In the genomic region with DNA sequence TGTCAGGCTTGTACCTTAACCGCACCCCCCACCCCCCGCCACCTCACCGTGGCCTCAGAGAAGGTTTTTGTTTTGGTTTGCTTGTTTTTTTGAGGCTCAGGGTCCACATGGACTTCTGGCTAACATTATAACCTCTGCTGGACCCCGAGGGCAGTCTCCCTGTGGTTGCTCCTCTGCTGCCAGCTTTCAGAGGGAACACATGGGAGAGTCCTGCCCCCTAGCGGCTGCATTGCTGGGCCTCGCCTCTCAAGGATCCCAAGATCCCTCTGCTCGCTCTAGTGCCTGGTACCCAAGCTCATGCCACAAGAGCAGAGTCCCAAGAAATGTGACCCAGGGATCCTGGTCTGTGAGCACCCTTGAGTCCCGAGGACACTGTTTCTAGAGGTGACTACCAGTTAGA, we compare ENCODE assay signal across 8 mouse cellular contexts. TPM values are rescaled to one million over a fixed set of nuclear protein-coding genes. Genes with fewer than 3 reads are reported as not detected.
DNase-seq lines count a peak whose midpoint lies in the region; ATAC-seq and TF ChIP-seq lines count a peak whose summit lies in the region.

No protein-coding gene starts in this region.

- H3K4me1 ChIP-seq in forebrain, embryonic 11.5 days (replicated peaks; ENCODE audit: control insufficient read depth, insufficient read depth, low read length): no peaks in the 10 kb centered on the region; the same call in 1 of the 2 replicates
- H3K4me1 ChIP-seq in forebrain, embryonic 12.5 days: peaks cover 9% of the 10 kb centered on the region
- no peaks in the 10 kb centered on the region for H3K4me1 ChIP-seq in thymus, adult 2 months (replicated peaks; ENCODE audit: control insufficient read depth, insufficient read depth, low read length)
- H3K4me1 ChIP-seq in kidney, adult 2 months (ENCODE audit: control insufficient read depth, insufficient read depth, low read length): no peaks in the 10 kb centered on the region; the same call in 1 of the 2 replicates
- H3K4me1 ChIP-seq in testis, adult 2 months (ENCODE audit: control insufficient read depth, insufficient read depth, low read length): peaks cover 10% of the 10 kb centered on the region

- H3K4me3 ChIP-seq in forebrain, embryonic 11.5 days (ENCODE audit: low read depth, low read length): no peak overlapping the region
- H3K4me3 ChIP-seq in forebrain, embryonic 12.5 days (replicated peaks): no peak overlapping the region
- no peak overlapping the region for H3K4me3 ChIP-seq in thymus, adult 2 months (ENCODE audit: control insufficient read depth, insufficient read depth, low read length)
- H3K4me3 ChIP-seq in kidney, adult 2 months (ENCODE audit: insufficient read depth, low read depth, low read length): no peak overlapping the region
- H3K4me3 ChIP-seq in testis, adult 2 months (ENCODE audit: control insufficient read depth, low read depth, low read length): peak overlapping the region; percentile 78

- DNase-seq in forebrain, embryonic 11.5 days (ENCODE audit: low spot score): peak; percentile 88
- peak; percentile 49 for DNase-seq in thymus, adult 2 months
- DNase-seq in thymus, adult 18-20 months: no peak
- DNase-seq in embryo, embryonic 10 days (ENCODE audit: low spot score): peak; percentile 86
- peak; percentile 63 for DNase-seq in kidney, adult 2 months
- DNase-seq in lung, postnatal 14 days: peak; percentile 70

- H3K27me3 ChIP-seq in forebrain, embryonic 11.5 days (ENCODE audit: control insufficient read depth, insufficient read depth, low read length): no peaks in the 10 kb centered on the region
- no peaks in the 10 kb centered on the region for H3K27me3 ChIP-seq in forebrain, embryonic 12.5 days
- no peaks in the 10 kb centered on the region for H3K27me3 ChIP-seq in thymus, adult 2 months (ENCODE audit: control insufficient read depth, insufficient read depth, low read length)
- H3K27me3 ChIP-seq in kidney, adult 2 months (replicated peaks; ENCODE audit: control insufficient read depth, insufficient read depth, low read length): no peaks in the 10 kb centered on the region
- H3K27me3 ChIP-seq in testis, adult 2 months (ENCODE audit: control insufficient read depth, insufficient read depth, low read length): no peaks in the 10 kb centered on the region

- H3K9ac ChIP-seq in forebrain, embryonic 11.5 days (ENCODE audit: low read length): no peak overlapping the region
- H3K9ac ChIP-seq in forebrain, embryonic 12.5 days: no peak overlapping the region

- no peak for ATAC-seq in forebrain, embryonic 11.5 days (replicated peaks; ENCODE audit: low FRiP score)
- no peak for ATAC-seq in forebrain, embryonic 12.5 days (ENCODE audit: low FRiP score)

- peak; percentile 85 for TF ChIP-seq CTCF in thymus, adult 2 months (IDR thresholded peaks at IDR 0.05; ENCODE audit: borderline replicate concordance, control insufficient read depth, extremely low read depth, insufficient read depth, low read length, poor library complexity)
- peak; percentile 83 for TF ChIP-seq CTCF in kidney, adult 2 months (conservative IDR thresholded peaks at IDR 0.05; ENCODE audit: insufficient read depth, insufficient read length, low read depth, low read length)
- peak; percentile 81; the same call in 1 of the 2 replicates for TF ChIP-seq CTCF in testis, adult 2 months (IDR thresholded peaks at IDR 0.05; ENCODE audit: control insufficient read depth, insufficient read depth, insufficient replicate concordance, low read depth, low read length)

- no peak overlapping the region for H3K4me2 ChIP-seq in forebrain, embryonic 11.5 days (ENCODE audit: low read depth, low read length, severe bottlenecking)
- H3K4me2 ChIP-seq in forebrain, embryonic 12.5 days: no peak overlapping the region

- no peak for TF ChIP-seq POLR2A in thymus, adult 2 months (IDR thresholded peaks at IDR 0.05; ENCODE audit: control insufficient read depth, extremely low read depth, insufficient read depth, low read length, poor library complexity)
- TF ChIP-seq POLR2A in kidney, adult 2 months (IDR thresholded peaks at IDR 0.05; ENCODE audit: low read depth, low read length): no peak
- no peak for TF ChIP-seq POLR2A in testis, adult 2 months (IDR thresholded peaks at IDR 0.05; ENCODE audit: control insufficient read depth, low read depth, low read length)

- no peak overlapping the region for H3K27ac ChIP-seq in forebrain, embryonic 11.5 days (ENCODE audit: low read depth, low read length)
- no peak overlapping the region for H3K27ac ChIP-seq in forebrain, embryonic 12.5 days
- no peak overlapping the region for H3K27ac ChIP-seq in thymus, adult 2 months (ENCODE audit: control insufficient read depth, insufficient read depth, low read length)
- H3K27ac ChIP-seq in kidney, adult 2 months (ENCODE audit: insufficient read depth, low read depth, low read length): no peak overlapping the region
- no peak overlapping the region for H3K27ac ChIP-seq in testis, adult 2 months (ENCODE audit: control insufficient read depth, insufficient read depth, low read depth, low read length)

- no peaks in the 10 kb centered on the region for H3K36me3 ChIP-seq in forebrain, embryonic 11.5 days (ENCODE audit: control insufficient read depth, insufficient read depth, low read length)
- H3K36me3 ChIP-seq in forebrain, embryonic 12.5 days (replicated peaks): no peaks in the 10 kb centered on the region
- H3K36me3 ChIP-seq in thymus, adult 2 months (ENCODE audit: control insufficient read depth, insufficient read depth, low read length): no peaks in the 10 kb centered on the region
- no peaks in the 10 kb centered on the region for H3K36me3 ChIP-seq in kidney, adult 2 months (ENCODE audit: control insufficient read depth, insufficient read depth, low read length)
- H3K36me3 ChIP-seq in testis, adult 2 months (ENCODE audit: control insufficient read depth, insufficient read depth, low read length): no peaks in the 10 kb centered on the region

- H3K9me3 ChIP-seq in forebrain, embryonic 11.5 days (ENCODE audit: control insufficient read depth, low read length): no peaks in the 10 kb centered on the region
- H3K9me3 ChIP-seq in forebrain, embryonic 12.5 days: no peaks in the 10 kb centered on the region

- 45% methylated on average over 8 of the region's 8 CpGs for WGBS in forebrain, embryonic 11.5 days
- 32% methylated on average over 8 of the region's 8 CpGs for WGBS in forebrain, embryonic 12.5 days
- WGBS in thymus, adult 2 months: 47% methylated on average over 8 of the region's 8 CpGs
- 39% methylated on average over 8 of the region's 8 CpGs for whole genome bisulfite sequencing in kidney, adult 2 months

RNA-seq across cellular contexts. Expression of a gene that starts 15.0 kb away (rescaled TPM):
- polyA plus RNA-seq in forebrain, embryonic 11.5 days (2014; fragmentation: Nextera tagmentation; extraction: Ambion mirVana): 27.1 and 29.2 TPM in 2 replicates
- polyA plus RNA-seq in forebrain, embryonic 12.5 days (2016; fragmentation: Nextera tagmentation; extraction: Ambion mirVana): 24.6 and 28.1 TPM in 2 replicates
- 3.2 and 4.0 TPM in 2 replicates for polyA plus RNA-seq in thymus, adult 2 months (2012; rRNA removed)
- polyA plus RNA-seq in kidney, adult 2 months (2012; rRNA removed): 2.2 and 3.3 TPM in 2 replicates
- polyA plus RNA-seq in testis, adult 2 months (2012; rRNA removed): 21.5 and 25.6 TPM in 2 replicates

RNA-seq across cellular contexts. Expression of a gene that starts 45.5 kb away (rescaled TPM):
- polyA plus RNA-seq in forebrain, embryonic 11.5 days (2014; fragmentation: Nextera tagmentation; extraction: Ambion mirVana): 11.3 and 11.4 TPM in 2 replicates
- 10.9 TPM in 2 replicates for polyA plus RNA-seq in forebrain, embryonic 12.5 days (2016; fragmentation: Nextera tagmentation; extraction: Ambion mirVana)
- polyA plus RNA-seq in thymus, adult 2 months (2012; rRNA removed): 13.8 and 14.0 TPM in 2 replicates
- 17.6 and 18.8 TPM in 2 replicates for polyA plus RNA-seq in kidney, adult 2 months (2012; rRNA removed)
- 6.3 and 8.1 TPM in 2 replicates for polyA plus RNA-seq in testis, adult 2 months (2012; rRNA removed)

Comparison
In these comparisons a context has a peak if more than half of its experiments do, and no peak if none do; other contexts are left out.
1. DNase-seq: peak in forebrain, embryonic 11.5 days (single experiment), thymus, adult 2 months (single experiment), embryo, embryonic 10 days (single experiment), kidney, adult 2 months (single experiment) and lung, postnatal 14 days (single experiment); none in thymus, adult 18-20 months (0 of 2).
2. Peak in every context shown above with its lines, with median percentiles within 50 percentile points of each other: CTCF ChIP-seq.